Mouse (Mus musculus): ENCODE results near the gene Dnmt3a.

The Dnmt3a gene

GRCm38 (mm10) chr12:3852521-3852920 is 46.7 kb downstream of the Dnmt3a start:
- DNase-seq (ENCODE audit: low read depth, low spot score), result peak; percentile 55

GRCm38 (mm10) chr12:3854419-3854818 is 48.6 kb downstream of the Dnmt3a start:
- DNase-seq (ENCODE audit: low read depth, low spot score), result no peak

GRCm38 (mm10) chr12:3855762-3856501 is 50.1 kb downstream of the Dnmt3a start:
- no peak for DNase-seq (ENCODE audit: low read depth, low spot score)

- no peak for DNase-seq (ENCODE audit: low read depth, low spot score)
Measured at GRCm38 (mm10) chr12:3856748-3857147, 50.9 kb downstream of the Dnmt3a start.

GRCm38 (mm10) chr12:3857231-3857630 is 51.4 kb downstream of the Dnmt3a start:
- no peak for DNase-seq (ENCODE audit: low read depth, low spot score)

GRCm38 (mm10) chr12:3857773-3858172 is 52.0 kb downstream of the Dnmt3a start:
- DNase-seq (ENCODE audit: low read depth, low spot score), result no peak

- no peak for DNase-seq (ENCODE audit: low read depth, low spot score)
Measured at GRCm38 (mm10) chr12:3858754-3859153, 52.9 kb downstream of the Dnmt3a start.

GRCm38 (mm10) chr12:3859545-3859944 is 53.7 kb downstream of the Dnmt3a start:
- DNase-seq (ENCODE audit: low read depth, low spot score), result no peak

- no peak for DNase-seq (ENCODE audit: low read depth, low spot score)
Measured at GRCm38 (mm10) chr12:3860005-3860404, 54.2 kb downstream of the Dnmt3a start.

- no peak for DNase-seq (ENCODE audit: low read depth, low spot score)
Measured at GRCm38 (mm10) chr12:3861665-3862228, 55.9 kb downstream of the Dnmt3a start.

- no peak for DNase-seq (ENCODE audit: low read depth, low spot score)
Measured at GRCm38 (mm10) chr12:3862253-3862652, 56.4 kb downstream of the Dnmt3a start.

GRCm38 (mm10) chr12:3864208-3864607 is 58.4 kb downstream of the Dnmt3a start:
- DNase-seq (ENCODE audit: low read depth, low spot score), result no peak

- no peak for DNase-seq (ENCODE audit: low read depth, low spot score)
Measured at GRCm38 (mm10) chr12:3865594-3865993, 59.8 kb downstream of the Dnmt3a start.

- DNase-seq (ENCODE audit: low read depth, low spot score), result no peak
Measured at GRCm38 (mm10) chr12:3866654-3867370, 61.0 kb downstream of the Dnmt3a start.

GRCm38 (mm10) chr12:3868115-3868514 is 62.3 kb downstream of the Dnmt3a start:
- DNase-seq (ENCODE audit: low read depth, low spot score), result no peak

GRCm38 (mm10) chr12:3868676-3869458 is 63.1 kb downstream of the Dnmt3a start:
- no peak for DNase-seq (ENCODE audit: low read depth, low spot score)

- DNase-seq (ENCODE audit: low read depth, low spot score), result no peak
Measured at GRCm38 (mm10) chr12:3870024-3870423, 64.2 kb downstream of the Dnmt3a start.

- DNase-seq (ENCODE audit: low read depth, low spot score), result peak; percentile 72
Measured at GRCm38 (mm10) chr12:3870859-3871462, 65.2 kb downstream of the Dnmt3a start.

- peak; percentile 80 for DNase-seq (ENCODE audit: low read depth, low spot score)
Measured at GRCm38 (mm10) chr12:3871637-3872036, 65.8 kb downstream of the Dnmt3a start.

GRCm38 (mm10) chr12:3872410-3873230 is 66.8 kb downstream of the Dnmt3a start:
- DNase-seq (ENCODE audit: low read depth, low spot score), result no peak

- DNase-seq (ENCODE audit: low read depth, low spot score), result no peak
Measured at GRCm38 (mm10) chr12:3875474-3875873, 69.7 kb downstream of the Dnmt3a start.

Measured in ES-CJ7 (cell line).